Mouse (Mus musculus): ENCODE measurements around the gene Clcn5. TPM values are rescaled to one million over a fixed set of nuclear protein-coding genes. Genes with fewer than 3 reads are reported as not detected.

The Clcn5 gene
- polyA plus RNA-seq (2012; ENCODE audit: insufficient read depth, insufficient read length, missing spikeins) = 20.3 and 21.2 TPM in 2 replicates

DNA sequence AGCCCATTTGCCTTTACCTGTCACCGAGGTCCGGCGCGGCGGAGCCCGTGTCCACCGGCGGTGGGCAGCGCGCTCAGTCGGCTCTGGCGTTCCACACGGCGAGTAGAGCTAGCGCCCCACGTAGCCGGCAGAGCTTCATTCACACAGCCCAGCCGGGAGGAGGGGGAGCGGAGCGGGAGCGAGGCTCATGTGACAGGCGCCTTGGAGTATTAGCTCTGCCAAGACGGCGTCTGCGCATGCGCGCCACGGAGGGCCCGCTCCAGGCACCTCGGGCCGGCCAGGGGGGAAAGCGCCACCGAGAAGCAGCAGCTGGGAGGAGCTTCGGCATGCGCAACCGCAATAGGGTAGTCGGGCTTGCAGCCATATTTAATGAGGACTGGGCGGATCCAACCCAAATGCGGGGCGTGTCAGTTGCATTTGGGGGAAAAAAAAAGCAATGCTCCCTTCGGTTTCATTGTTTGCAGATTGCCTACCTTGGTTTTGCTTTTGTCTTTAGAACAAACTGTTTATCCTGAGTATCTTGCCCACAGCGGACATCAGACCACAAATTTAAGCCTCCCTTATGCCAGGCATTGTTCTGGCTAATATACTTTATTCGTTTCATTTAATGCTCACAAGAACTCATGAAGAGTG, at the start of gene Clcn5:
Clcn5 (minus strand) TSS at position 270 of the 633 bp plus-strand sequence.
- H3K4me1 ChIP-seq (ENCODE audit: control insufficient read depth, insufficient read depth, low read length) = peaks cover 11% of the 10 kb centered on the region
- H3K27ac ChIP-seq (ENCODE audit: insufficient read depth, low read depth, low read length) = peak within 1 kb of the TSS; percentile 86
- H3K4me3 ChIP-seq (ENCODE audit: insufficient read depth, low read length) = peak within 1 kb of the TSS; percentile 94
- TF ChIP-seq CTCF (IDR thresholded peaks at IDR 0.05; ENCODE audit: low read depth, low read length) (no peak), POLR2A (IDR thresholded peaks at IDR 0.05; ENCODE audit: borderline replicate concordance, low read depth, low read length) (no peak)

GRCm38 (mm10) chrX:7325455-7325854, 6.3 kb upstream of the Clcn5 start:
- no peak overlapping the region for H3K27ac ChIP-seq (ENCODE audit: insufficient read depth, low read depth, low read length)
- TF ChIP-seq CTCF (IDR thresholded peaks at IDR 0.05; ENCODE audit: low read depth, low read length) = no peak
- no peak for TF ChIP-seq POLR2A (IDR thresholded peaks at IDR 0.05; ENCODE audit: borderline replicate concordance, low read depth, low read length)
- 0 out of 2 replicates have a peak, but pooled peaks cover 3% of the 10 kb centered on the region for H3K4me1 ChIP-seq (ENCODE audit: control insufficient read depth, insufficient read depth, low read length)
- H3K4me3 ChIP-seq (ENCODE audit: insufficient read depth, low read length) = no peak overlapping the region

DNA sequence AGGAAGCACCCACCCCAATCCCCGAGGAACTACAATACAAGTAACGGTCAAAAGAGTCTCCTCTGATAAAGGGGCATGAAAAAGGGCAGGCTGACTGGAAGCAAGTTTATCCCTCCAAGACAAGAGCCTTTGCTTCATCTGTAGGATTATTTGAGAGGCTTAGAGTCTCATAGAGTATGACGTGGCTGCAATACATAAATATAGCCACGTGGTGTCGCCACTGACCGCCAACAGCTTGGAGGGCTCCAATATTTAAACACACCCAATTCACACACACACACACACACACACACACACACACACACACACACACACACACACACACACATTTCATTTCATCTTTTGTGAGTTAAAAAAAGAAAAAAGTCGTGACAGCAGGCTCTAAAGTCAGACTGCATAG, 3.1 kb upstream of the Clcn5 start:
- TF ChIP-seq POLR2A (IDR thresholded peaks at IDR 0.05; ENCODE audit: borderline replicate concordance, low read depth, low read length) = no peak
- no peak for TF ChIP-seq CTCF (IDR thresholded peaks at IDR 0.05; ENCODE audit: low read depth, low read length)
- H3K4me1 ChIP-seq (ENCODE audit: control insufficient read depth, insufficient read depth, low read length) = 0 out of 2 replicates have a peak, but pooled peaks cover 2% of the 10 kb centered on the region
- H3K27ac ChIP-seq (ENCODE audit: insufficient read depth, low read depth, low read length) = no peak overlapping the region
- H3K4me3 ChIP-seq (ENCODE audit: insufficient read depth, low read length) = no peak overlapping the region

DNA sequence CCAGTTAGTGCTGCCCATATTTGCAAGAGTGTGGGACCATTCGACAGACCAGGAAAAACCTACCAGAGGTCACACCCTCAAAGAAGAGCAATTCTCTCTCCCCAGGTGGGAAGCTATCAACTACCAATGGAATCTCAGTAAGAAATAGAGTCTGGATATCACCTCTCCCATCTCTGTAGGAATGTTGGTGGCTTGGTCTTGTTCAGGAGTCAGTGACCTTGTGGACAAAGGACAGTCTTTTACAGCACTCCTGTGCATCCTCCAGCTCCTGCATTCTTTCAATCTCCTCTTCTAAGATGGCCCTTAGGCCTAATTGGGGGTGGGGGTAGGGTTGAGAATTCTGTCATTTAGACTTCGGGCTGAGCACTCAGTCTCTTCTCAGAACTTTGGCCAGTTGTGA, 1.4 kb upstream of the Clcn5 start:
- TF ChIP-seq POLR2A (IDR thresholded peaks at IDR 0.05; ENCODE audit: borderline replicate concordance, low read depth, low read length) = no peak
- no peak for TF ChIP-seq CTCF (IDR thresholded peaks at IDR 0.05; ENCODE audit: low read depth, low read length)
- Histone ChIP-seq H3K4me3 (ENCODE audit: insufficient read depth, low read length) (no peak overlapping the region), H3K27ac (ENCODE audit: insufficient read depth, low read depth, low read length) (no peak overlapping the region), H3K4me1 (ENCODE audit: control insufficient read depth, insufficient read depth, low read length) (0 out of 2 replicates have a peak, but pooled peaks cover 2% of the 10 kb centered on the region)

DNA sequence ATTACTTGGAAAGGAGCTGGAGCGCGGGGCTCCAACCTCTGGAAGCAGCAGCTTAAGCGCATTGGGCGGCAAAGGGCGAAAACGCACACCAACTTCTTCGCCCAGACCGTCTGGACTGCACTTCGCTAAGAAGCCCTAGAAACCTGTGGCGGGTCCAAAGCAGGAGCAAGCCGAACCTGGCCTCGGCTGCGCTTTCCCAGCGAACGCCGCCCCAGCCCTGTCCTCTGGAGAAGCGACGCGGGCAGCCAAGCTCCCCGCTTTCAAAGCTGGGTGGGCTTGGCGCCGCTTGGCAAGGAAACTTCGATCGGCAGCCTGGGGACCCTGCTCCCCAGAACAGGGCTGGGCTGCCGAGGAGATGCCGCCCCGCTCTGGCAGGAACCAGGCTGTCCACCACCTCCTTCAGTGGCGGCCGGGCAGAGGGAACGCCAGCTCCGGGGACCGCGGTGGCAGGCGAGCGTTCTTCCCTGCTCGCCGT, 570 bp downstream of the Clcn5 start:
- Histone ChIP-seq H3K27ac (ENCODE audit: insufficient read depth, low read depth, low read length) (peak overlapping the region; percentile 86), H3K4me3 (ENCODE audit: insufficient read depth, low read length) (peak overlapping the region; percentile 94), H3K4me1 (ENCODE audit: control insufficient read depth, insufficient read depth, low read length) (peaks cover 13% of the 10 kb centered on the region)
- no peak for TF ChIP-seq POLR2A (IDR thresholded peaks at IDR 0.05; ENCODE audit: borderline replicate concordance, low read depth, low read length)
- no peak for TF ChIP-seq CTCF (IDR thresholded peaks at IDR 0.05; ENCODE audit: low read depth, low read length)

GRCm38 (mm10) chrX:7315115-7315514, 4.0 kb downstream of the Clcn5 start:
- Histone ChIP-seq H3K27ac (ENCODE audit: insufficient read depth, low read depth, low read length) (no peak overlapping the region), H3K4me1 (ENCODE audit: control insufficient read depth, insufficient read depth, low read length) (peaks cover 14% of the 10 kb centered on the region), H3K4me3 (ENCODE audit: insufficient read depth, low read length) (no peak overlapping the region)
- TF ChIP-seq CTCF (IDR thresholded peaks at IDR 0.05; ENCODE audit: low read depth, low read length) (no peak), POLR2A (IDR thresholded peaks at IDR 0.05; ENCODE audit: borderline replicate concordance, low read depth, low read length) (no peak)

DNA sequence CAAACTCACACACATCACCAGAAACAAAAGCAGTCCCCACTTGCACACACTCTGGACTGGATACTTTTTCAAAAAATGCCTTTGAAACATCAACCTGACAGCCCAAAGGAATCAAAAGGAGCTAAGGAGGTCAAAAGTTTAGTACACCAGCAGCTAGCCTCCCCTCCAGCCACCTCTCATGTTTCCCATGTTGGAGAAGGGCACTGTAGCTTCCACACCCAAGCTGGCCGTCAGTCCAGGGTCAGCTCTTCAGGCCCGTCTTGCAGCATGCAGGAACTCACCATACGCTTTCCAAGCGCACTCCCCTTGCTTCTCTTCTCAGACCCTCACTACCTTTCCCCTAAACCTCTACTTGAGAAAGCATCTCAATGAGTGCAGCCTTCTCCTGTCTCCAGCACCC, 4.5 kb downstream of the Clcn5 start:
- no peak overlapping the region for H3K27ac ChIP-seq (ENCODE audit: insufficient read depth, low read depth, low read length)
- no peak for TF ChIP-seq CTCF (IDR thresholded peaks at IDR 0.05; ENCODE audit: low read depth, low read length)
- no peak for TF ChIP-seq POLR2A (IDR thresholded peaks at IDR 0.05; ENCODE audit: borderline replicate concordance, low read depth, low read length)
- H3K4me1 ChIP-seq (ENCODE audit: control insufficient read depth, insufficient read depth, low read length) = peaks cover 13% of the 10 kb centered on the region
- no peak overlapping the region for H3K4me3 ChIP-seq (ENCODE audit: insufficient read depth, low read length)

- Histone ChIP-seq H3K4me3 (ENCODE audit: insufficient read depth, low read length) (peak overlapping the region; percentile 40), H3K27ac (ENCODE audit: insufficient read depth, low read depth, low read length) (peak overlapping the region; percentile 48), H3K4me1 (ENCODE audit: control insufficient read depth, insufficient read depth, low read length) (peaks cover 7% of the 10 kb centered on the region)
- TF ChIP-seq POLR2A (IDR thresholded peaks at IDR 0.05; ENCODE audit: borderline replicate concordance, low read depth, low read length) = no peak
- no peak for TF ChIP-seq CTCF (IDR thresholded peaks at IDR 0.05; ENCODE audit: low read depth, low read length)
Observed at GRCm38 (mm10) chrX:7308242-7308641, 10.9 kb downstream of the Clcn5 start.

DNA sequence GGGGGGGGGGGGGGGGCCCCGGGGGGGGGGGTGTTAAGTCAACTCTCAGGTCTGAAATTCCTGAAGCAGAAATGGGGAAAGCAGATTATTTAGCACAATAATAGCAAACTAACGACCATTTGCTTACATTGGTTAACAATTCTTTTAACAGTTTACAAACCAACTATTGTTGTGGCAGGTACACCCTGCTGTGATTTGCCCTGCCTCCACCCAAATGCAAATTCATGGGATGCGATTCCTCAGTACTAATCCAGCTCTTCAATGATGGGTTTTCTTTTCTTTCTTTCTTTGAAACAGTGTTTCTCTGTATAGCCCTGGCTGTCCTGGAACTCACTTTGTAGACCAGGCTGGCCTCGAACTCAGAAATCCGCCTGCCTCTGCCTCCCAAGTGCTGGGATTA, 12.3 kb downstream of the Clcn5 start:
- Histone ChIP-seq H3K4me1 (ENCODE audit: control insufficient read depth, insufficient read depth, low read length) (peaks cover 7% of the 10 kb centered on the region), H3K4me3 (ENCODE audit: insufficient read depth, low read length) (no peak overlapping the region), H3K27ac (ENCODE audit: insufficient read depth, low read depth, low read length) (no peak overlapping the region)
- TF ChIP-seq CTCF (IDR thresholded peaks at IDR 0.05; ENCODE audit: low read depth, low read length) (no peak), POLR2A (IDR thresholded peaks at IDR 0.05; ENCODE audit: borderline replicate concordance, low read depth, low read length) (no peak)

DNA sequence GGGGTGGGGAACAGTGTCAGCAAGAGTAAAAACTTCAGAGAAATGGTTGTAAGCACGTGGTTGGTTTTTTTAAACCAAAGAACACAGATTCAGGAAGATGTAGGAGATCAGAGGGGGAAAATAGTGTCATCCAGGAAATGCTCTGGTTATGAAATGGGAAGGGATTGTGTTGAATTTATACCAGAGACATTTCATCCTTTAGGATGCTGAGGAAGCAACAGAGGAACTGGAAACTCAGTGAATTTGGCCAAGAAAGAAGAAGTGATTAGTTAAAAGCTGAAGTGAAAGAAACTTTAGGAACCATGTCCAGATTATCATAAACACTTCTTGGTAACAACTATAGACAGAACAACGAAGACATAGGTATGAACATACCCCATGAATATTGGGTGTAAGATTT, 26.2 kb downstream of the Clcn5 start:
- no peak overlapping the region for H3K4me3 ChIP-seq (ENCODE audit: insufficient read depth, low read length)
- peaks cover 29% of the 10 kb centered on the region for H3K4me1 ChIP-seq (ENCODE audit: control insufficient read depth, insufficient read depth, low read length)
- TF ChIP-seq POLR2A (IDR thresholded peaks at IDR 0.05; ENCODE audit: borderline replicate concordance, low read depth, low read length) (no peak), CTCF (IDR thresholded peaks at IDR 0.05; ENCODE audit: low read depth, low read length) (no peak)
- peak overlapping the region; percentile 93 for H3K27ac ChIP-seq (ENCODE audit: insufficient read depth, low read depth, low read length)

All from bone marrow macrophage, adult 2 months (primary cell).